Mouse (Mus musculus): ENCODE results near the gene Slco4a1.

Gene Slco4a1

GRCm38 (mm10) chr2:180495906-180496305, 39.9 kb downstream of the Slco4a1 start:
- in situ Hi-C loops (cut with MboI; ENCODE audit: unreplicated experiment in 2 of 2), result no loop called here

- in situ Hi-C loops (cut with MboI; ENCODE audit: unreplicated experiment in 2 of 2), result no loop called here
Observed at GRCm38 (mm10) chr2:180499741-180500140, 43.7 kb downstream of the Slco4a1 start, which contains the start of gene Ntsr1. Gene Ntsr1 (plus strand): TSS chr2:180499976.

GRCm38 (mm10) chr2:180500726-180501125, 44.7 kb downstream of the Slco4a1 start:
- in situ Hi-C loops (cut with MboI; ENCODE audit: unreplicated experiment in 2 of 2), result no loop called here

- in situ Hi-C loops (cut with MboI; ENCODE audit: unreplicated experiment in 2 of 2), result no loop called here
Observed at GRCm38 (mm10) chr2:180501217-180501967, 45.3 kb downstream of the Slco4a1 start.

GRCm38 (mm10) chr2:180506281-180506680, 50.2 kb downstream of the Slco4a1 start:
- in situ Hi-C loops (cut with MboI; ENCODE audit: unreplicated experiment in 2 of 2), result no loop called here

- in situ Hi-C loops (cut with MboI; ENCODE audit: unreplicated experiment in 2 of 2), result no loop called here
Observed at GRCm38 (mm10) chr2:180508455-180509115, 52.5 kb downstream of the Slco4a1 start.

GRCm38 (mm10) chr2:180510867-180511266, 54.8 kb downstream of the Slco4a1 start:
- in situ Hi-C loops (cut with MboI; ENCODE audit: unreplicated experiment in 2 of 2), result no loop called here

- in situ Hi-C loops (cut with MboI; ENCODE audit: unreplicated experiment in 2 of 2), result no loop called here
Observed at GRCm38 (mm10) chr2:180511875-180512661, 56.0 kb downstream of the Slco4a1 start.

- in situ Hi-C loops (cut with MboI; ENCODE audit: unreplicated experiment in 2 of 2), result no loop called here
Observed at GRCm38 (mm10) chr2:180513019-180513418, 57.0 kb downstream of the Slco4a1 start.

GRCm38 (mm10) chr2:180513835-180514234, 57.8 kb downstream of the Slco4a1 start:
- in situ Hi-C loops (cut with MboI; ENCODE audit: unreplicated experiment in 2 of 2), result no loop called here

- in situ Hi-C loops (cut with MboI; ENCODE audit: unreplicated experiment in 2 of 2), result no loop called here
Observed at GRCm38 (mm10) chr2:180521437-180522221, 65.6 kb downstream of the Slco4a1 start.

GRCm38 (mm10) chr2:180522825-180523224, 66.8 kb downstream of the Slco4a1 start:
- in situ Hi-C loops (cut with MboI; ENCODE audit: unreplicated experiment in 2 of 2), result no loop called here

All from v-Abl transformed pro-B cells (cell line).